Comparison of ENCODE assay signal across 13 mouse cellular contexts in genomic region chr5:106801215-106801863, GRCm38 (mm10).
DNase-seq lines count a peak whose midpoint lies in the region; ATAC-seq lines count a peak whose summit lies in the region.
"Had no signal": no experiment of that assay in that cellular context is flagged by ENCODE, and none has a peak within 500 bp of the region (broad histone marks: within the 10 kb centered on the region; RNA-seq: fewer than 3 reads in every experiment).

No protein-coding gene starts in this region.

- H3K36me3 ChIP-seq in forebrain, embryonic 13.5 days (ENCODE audit: poor library complexity, severe bottlenecking): no peaks in the 10 kb centered on the region
- no peaks in the 10 kb centered on the region for H3K36me3 ChIP-seq in forebrain, embryonic 11.5 days (ENCODE audit: control insufficient read depth, insufficient read depth, low read length)
- H3K36me3 ChIP-seq in kidney, embryonic 14.5 days (ENCODE audit: control insufficient read depth, insufficient read depth, low read length): no peaks in the 10 kb centered on the region
- no peaks in the 10 kb centered on the region for H3K36me3 ChIP-seq in hindbrain, embryonic 14.5 days (replicated peaks; ENCODE audit: control insufficient read depth, insufficient read depth)
- no peaks in the 10 kb centered on the region for H3K36me3 ChIP-seq in midbrain, embryonic 15.5 days (replicated peaks)

- H3K27me3 ChIP-seq in forebrain, embryonic 13.5 days: peaks cover 19% of the 10 kb centered on the region
- H3K27me3 ChIP-seq in forebrain, embryonic 11.5 days (ENCODE audit: control insufficient read depth, insufficient read depth, low read length): peaks cover 5% of the 10 kb centered on the region; the same call in 1 of the 2 replicates
- peaks cover 3% of the 10 kb centered on the region; the same call in 1 of the 2 replicates for H3K27me3 ChIP-seq in kidney, embryonic 14.5 days (ENCODE audit: control insufficient read depth, insufficient read depth, low read length)
- 0 out of 2 replicates have a peak, but pooled peaks cover 6% of the 10 kb centered on the region for H3K27me3 ChIP-seq in hindbrain, embryonic 14.5 days (ENCODE audit: control insufficient read depth, insufficient read depth, low read length)
- no peaks in the 10 kb centered on the region for H3K27me3 ChIP-seq in midbrain, embryonic 15.5 days (replicated peaks)

- H3K9me3 ChIP-seq in forebrain, embryonic 13.5 days (replicated peaks): no peaks in the 10 kb centered on the region
- H3K9me3 ChIP-seq in forebrain, embryonic 11.5 days (ENCODE audit: control insufficient read depth, low read length): no peaks in the 10 kb centered on the region
- H3K9me3 ChIP-seq in kidney, embryonic 14.5 days (ENCODE audit: control insufficient read depth, low read length): no peaks in the 10 kb centered on the region
- H3K9me3 ChIP-seq in hindbrain, embryonic 14.5 days (ENCODE audit: control insufficient read depth, low read length): no peaks in the 10 kb centered on the region
- H3K9me3 ChIP-seq in midbrain, embryonic 15.5 days: no peaks in the 10 kb centered on the region

- DNase-seq in forebrain, embryonic 11.5 days (ENCODE audit: low spot score): no peak
- no peak for DNase-seq in kidney, postnatal 14 days
- no peak for DNase-seq in hindbrain, embryonic 14.5 days (ENCODE audit: low spot score)
- DNase-seq in adrenal gland, postnatal 14 days: no peak
- DNase-seq in layer of hippocampus, adult 11-12 months (ENCODE audit: low spot score): no peak
- DNase-seq: heart, adult 18-20 months; kidney, postnatal 25 days; lung, embryonic 14.5 days; thymus, adult 2 months had no signal

- H3K4me3 ChIP-seq in forebrain, embryonic 13.5 days: no peak overlapping the region
- H3K4me3 ChIP-seq in forebrain, embryonic 11.5 days (ENCODE audit: low read depth, low read length): no peak overlapping the region
- no peak overlapping the region for H3K4me3 ChIP-seq in kidney, embryonic 14.5 days (ENCODE audit: low read length)
- no peak overlapping the region for H3K4me3 ChIP-seq in hindbrain, embryonic 14.5 days (replicated peaks; ENCODE audit: low read length)
- no peak overlapping the region for H3K4me3 ChIP-seq in midbrain, embryonic 15.5 days

- WGBS in forebrain, embryonic 13.5 days: 18% methylated on average over 9 of the region's 9 CpGs
- WGBS in forebrain, embryonic 11.5 days: 22% methylated on average over 9 of the region's 9 CpGs
- 17% methylated on average over 9 of the region's 9 CpGs for WGBS in kidney, embryonic 14.5 days
- WGBS in hindbrain, embryonic 14.5 days: 20% methylated on average over 9 of the region's 9 CpGs
- whole genome bisulfite sequencing in midbrain, embryonic 15.5 days: 17% methylated on average over 9 of the region's 9 CpGs

- no peak overlapping the region for H3K4me2 ChIP-seq in forebrain, embryonic 13.5 days
- no peak overlapping the region for H3K4me2 ChIP-seq in forebrain, embryonic 11.5 days (ENCODE audit: low read depth, low read length, severe bottlenecking)
- H3K4me2 ChIP-seq in kidney, embryonic 14.5 days (replicated peaks; ENCODE audit: low read depth, low read length): no peak overlapping the region
- H3K4me2 ChIP-seq in hindbrain, embryonic 14.5 days (replicated peaks): peak overlapping the region; percentile 52; the same call in 1 of the 2 replicates
- no peak overlapping the region for H3K4me2 ChIP-seq in midbrain, embryonic 15.5 days

- ATAC-seq in forebrain, embryonic 13.5 days: peak; percentile 25; the same call in 1 of the 2 replicates
- no peak for ATAC-seq in forebrain, embryonic 11.5 days (replicated peaks; ENCODE audit: low FRiP score)
- ATAC-seq in kidney, embryonic 14.5 days (ENCODE audit: low FRiP score, low TSS enrichment): 0 out of 2 replicates have a peak, but pooled peaks have one; percentile 8
- no peak for ATAC-seq in hindbrain, embryonic 14.5 days (ENCODE audit: low FRiP score)
- ATAC-seq in midbrain, embryonic 15.5 days (replicated peaks): peak; percentile 25; the same call in 1 of the 2 replicates

- H3K9ac ChIP-seq in forebrain, embryonic 13.5 days: no peak overlapping the region
- no peak overlapping the region for H3K9ac ChIP-seq in forebrain, embryonic 11.5 days (ENCODE audit: low read length)
- no peak overlapping the region for H3K9ac ChIP-seq in kidney, embryonic 14.5 days (ENCODE audit: low read depth, low read length)
- no peak overlapping the region for H3K9ac ChIP-seq in hindbrain, embryonic 14.5 days
- no peak overlapping the region for H3K9ac ChIP-seq in midbrain, embryonic 15.5 days
- H3K9ac ChIP-seq: lung, embryonic 14.5 days had no signal

- H3K27ac ChIP-seq in forebrain, embryonic 13.5 days: no peak overlapping the region
- H3K27ac ChIP-seq in forebrain, embryonic 11.5 days (ENCODE audit: low read depth, low read length): no peak overlapping the region
- H3K27ac ChIP-seq in kidney, embryonic 14.5 days (ENCODE audit: low read depth, low read length): no peak overlapping the region
- H3K27ac ChIP-seq in hindbrain, embryonic 14.5 days: no peak overlapping the region
- no peak overlapping the region for H3K27ac ChIP-seq in midbrain, embryonic 15.5 days
- H3K27ac ChIP-seq: left cerebral cortex, adult 2 months had no signal

- peaks cover 5% of the 10 kb centered on the region; the same call in 1 of the 2 replicates for H3K4me1 ChIP-seq in forebrain, embryonic 13.5 days
- 0 out of 2 replicates have a peak, but pooled peaks cover 5% of the 10 kb centered on the region for H3K4me1 ChIP-seq in forebrain, embryonic 11.5 days (replicated peaks; ENCODE audit: control insufficient read depth, insufficient read depth, low read length)
- H3K4me1 ChIP-seq in kidney, embryonic 14.5 days (ENCODE audit: control insufficient read depth, insufficient read depth, low read length): peaks cover 6% of the 10 kb centered on the region; the same call in 1 of the 2 replicates
- 0 out of 2 replicates have a peak, but pooled peaks cover 4% of the 10 kb centered on the region for H3K4me1 ChIP-seq in hindbrain, embryonic 14.5 days (replicated peaks; ENCODE audit: control insufficient read depth, insufficient read depth, low read length)
- H3K4me1 ChIP-seq in midbrain, embryonic 15.5 days: peaks cover 6% of the 10 kb centered on the region; the same call in 1 of the 2 replicates

Comparison
In these comparisons a context has a peak if more than half of its experiments do, and no peak if none do; other contexts are left out.
1. ATAC-seq: peak in forebrain, embryonic 13.5 days (single experiment), kidney, embryonic 14.5 days (single experiment) and midbrain, embryonic 15.5 days (single experiment); none in forebrain, embryonic 11.5 days (single experiment) and hindbrain, embryonic 14.5 days (single experiment).